Mouse (Mus musculus): ENCODE data around the gene Olfr247. TPM values are rescaled to one million over a fixed set of nuclear protein-coding genes. Genes with fewer than 3 reads are reported as not detected.
"Not testable (repeated sequence)": the region's sequence is repeated elsewhere in the genome, so short reads cannot be mapped to it uniquely, and the experiment has no call there.

Olfr247 gene
- polyA plus RNA-seq (2014; fragmentation: Nextera tagmentation; extraction: Ambion mirVana): not detected in 2 replicates

DNA sequence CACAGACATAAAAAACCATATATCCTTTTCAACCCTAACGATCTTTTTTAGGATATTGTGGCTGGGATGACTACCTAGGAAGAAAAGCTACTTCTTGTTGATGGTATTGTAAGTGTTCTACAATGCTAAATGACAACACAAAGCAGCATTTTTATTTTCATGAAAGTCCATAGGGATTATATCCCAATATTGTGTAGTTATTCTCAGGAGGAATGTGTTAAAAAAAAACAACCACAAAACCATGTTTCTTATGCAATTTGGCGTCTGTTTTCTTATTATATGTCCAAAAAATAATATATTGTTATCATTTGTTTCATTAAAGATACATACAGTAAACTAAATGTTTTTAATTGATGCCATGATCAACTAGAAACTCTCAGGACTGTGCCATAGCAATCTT, at the start of gene Olfr247:
TSS of gene Olfr247 (minus strand) at position 101 of the 400 bp plus-strand sequence.
- H3K4me2 ChIP-seq (replicated peaks); DNase-seq (ENCODE audit: low spot score); H3K9me3 ChIP-seq (ENCODE audit: control insufficient read depth, low read length); H3K36me3 ChIP-seq (replicated peaks; ENCODE audit: control insufficient read depth, insufficient read depth); ATAC-seq (ENCODE audit: low FRiP score); H3K9ac ChIP-seq; H3K4me1 ChIP-seq (replicated peaks; ENCODE audit: control insufficient read depth, insufficient read depth, low read length); H3K4me3 ChIP-seq (replicated peaks; ENCODE audit: low read length); H3K27ac ChIP-seq; H3K27me3 ChIP-seq (ENCODE audit: control insufficient read depth, insufficient read depth, low read length): not testable (repeated sequence)
- no CpG with 5 or more reads among the region's 2 CpGs for WGBS

DNA sequence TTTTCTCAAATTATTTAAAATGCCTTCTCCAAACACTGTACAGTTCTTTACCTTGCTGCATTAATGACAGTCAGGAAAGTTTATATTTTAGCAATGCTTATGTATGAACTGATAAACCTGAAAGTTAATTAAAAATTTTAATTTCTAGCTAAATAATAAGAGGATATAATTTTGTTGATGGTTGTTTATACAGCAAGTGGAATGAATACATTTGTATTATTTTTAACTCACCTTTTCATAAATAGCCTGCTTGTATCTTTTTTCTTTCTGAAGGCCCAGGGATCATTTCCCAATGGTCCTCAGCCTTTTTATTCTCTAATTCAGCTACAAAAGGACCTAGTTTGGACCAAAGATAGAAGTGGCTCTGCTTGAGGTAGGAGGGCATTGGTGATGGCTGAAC, 36.4 kb upstream of the Olfr247 start, which contains the start of gene Olfr820:
TSS of gene Olfr820 (plus strand) at position 301 of the 400 bp plus-strand sequence.
- no peak for ATAC-seq (ENCODE audit: low FRiP score)
- H3K4me1 ChIP-seq (replicated peaks; ENCODE audit: control insufficient read depth, insufficient read depth, low read length): no peaks in the 10 kb centered on the region
- no peak within 1 kb of the TSS for H3K4me2 ChIP-seq (replicated peaks)
- no peak within 1 kb of the TSS for H3K27ac ChIP-seq
- H3K9me3 ChIP-seq (ENCODE audit: control insufficient read depth, low read length): no peaks in the 10 kb centered on the region
- no peaks in the 10 kb centered on the region for H3K36me3 ChIP-seq (replicated peaks; ENCODE audit: control insufficient read depth, insufficient read depth)
- H3K4me3 ChIP-seq (replicated peaks; ENCODE audit: low read length): no peak within 1 kb of the TSS
- DNase-seq (ENCODE audit: low spot score): no peak
- no peak within 1 kb of the TSS for H3K9ac ChIP-seq
- no peaks in the 10 kb centered on the region for H3K27me3 ChIP-seq (ENCODE audit: control insufficient read depth, insufficient read depth, low read length)

DNA sequence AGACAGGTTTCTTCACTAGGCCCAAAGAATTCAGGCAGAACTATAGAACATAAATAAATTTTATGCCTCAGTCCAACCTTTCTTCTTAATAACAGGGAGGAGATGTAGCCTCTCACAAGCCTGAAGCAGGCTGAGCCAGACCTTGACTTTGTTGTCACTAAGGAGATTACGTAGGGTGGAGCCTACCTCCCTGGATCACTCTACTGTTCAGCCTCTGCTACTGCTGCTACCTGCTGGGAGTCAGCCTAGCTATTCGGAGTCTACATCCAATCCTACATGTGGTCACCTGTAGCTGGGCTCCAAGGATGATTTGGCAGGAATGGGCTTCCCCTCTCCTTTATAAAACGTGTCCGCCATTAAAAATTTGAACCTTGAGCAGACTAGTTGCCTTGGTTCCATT, 29.4 kb upstream of the Olfr247 start:
- not testable (repeated sequence) for H3K9me3 ChIP-seq (ENCODE audit: control insufficient read depth, low read length); H3K9ac ChIP-seq; H3K27ac ChIP-seq; H3K4me2 ChIP-seq (replicated peaks); H3K27me3 ChIP-seq (ENCODE audit: control insufficient read depth, insufficient read depth, low read length); H3K4me3 ChIP-seq (replicated peaks; ENCODE audit: low read length); DNase-seq (ENCODE audit: low spot score); H3K4me1 ChIP-seq (replicated peaks; ENCODE audit: control insufficient read depth, insufficient read depth, low read length); ATAC-seq (ENCODE audit: low FRiP score); H3K36me3 ChIP-seq (replicated peaks; ENCODE audit: control insufficient read depth, insufficient read depth)
- 85% methylated on average over 4 of the region's 4 CpGs for WGBS

DNA sequence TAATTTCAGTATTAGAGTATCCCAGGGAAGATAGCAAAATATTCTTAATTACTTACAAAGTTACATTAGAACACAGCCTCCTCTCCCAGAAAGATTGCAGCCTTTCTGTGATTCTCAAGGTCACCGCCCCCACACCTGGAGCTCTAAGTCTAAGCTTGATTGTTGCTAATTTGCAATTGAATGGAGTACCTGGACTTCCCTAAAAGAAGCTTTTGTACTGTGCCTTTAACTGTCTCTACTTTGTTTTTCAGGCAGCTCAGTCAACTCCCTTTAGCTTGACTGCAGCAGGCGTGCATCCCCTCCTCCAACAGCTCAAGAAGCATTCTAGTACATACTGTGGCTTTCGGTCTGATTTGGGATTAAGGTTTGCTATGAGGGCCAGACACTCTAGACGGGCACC, 28.2 kb upstream of the Olfr247 start:
- not testable (repeated sequence) for H3K4me2 ChIP-seq (replicated peaks); H3K9me3 ChIP-seq (ENCODE audit: control insufficient read depth, low read length); H3K9ac ChIP-seq; H3K27ac ChIP-seq; H3K4me3 ChIP-seq (replicated peaks; ENCODE audit: low read length); DNase-seq (ENCODE audit: low spot score); ATAC-seq (ENCODE audit: low FRiP score); H3K4me1 ChIP-seq (replicated peaks; ENCODE audit: control insufficient read depth, insufficient read depth, low read length); H3K36me3 ChIP-seq (replicated peaks; ENCODE audit: control insufficient read depth, insufficient read depth); H3K27me3 ChIP-seq (ENCODE audit: control insufficient read depth, insufficient read depth, low read length)
- 87% methylated on average over 4 of the region's 4 CpGs for WGBS

DNA sequence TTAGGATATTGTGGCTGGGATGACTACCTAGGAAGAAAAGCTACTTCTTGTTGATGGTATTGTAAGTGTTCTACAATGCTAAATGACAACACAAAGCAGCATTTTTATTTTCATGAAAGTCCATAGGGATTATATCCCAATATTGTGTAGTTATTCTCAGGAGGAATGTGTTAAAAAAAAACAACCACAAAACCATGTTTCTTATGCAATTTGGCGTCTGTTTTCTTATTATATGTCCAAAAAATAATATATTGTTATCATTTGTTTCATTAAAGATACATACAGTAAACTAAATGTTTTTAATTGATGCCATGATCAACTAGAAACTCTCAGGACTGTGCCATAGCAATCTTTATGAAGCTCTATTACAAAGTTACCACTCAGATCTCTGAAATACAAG, 9.0 kb upstream of the Olfr247 start, which contains the start of gene Gm10310:
TSS of gene Gm10310 (minus strand) at position 101 of the 400 bp plus-strand sequence.
- not testable (repeated sequence) for H3K27me3 ChIP-seq (ENCODE audit: control insufficient read depth, insufficient read depth, low read length); H3K4me1 ChIP-seq (replicated peaks; ENCODE audit: control insufficient read depth, insufficient read depth, low read length); H3K4me2 ChIP-seq (replicated peaks); ATAC-seq (ENCODE audit: low FRiP score); H3K36me3 ChIP-seq (replicated peaks; ENCODE audit: control insufficient read depth, insufficient read depth); H3K27ac ChIP-seq; H3K4me3 ChIP-seq (replicated peaks; ENCODE audit: low read length); H3K9ac ChIP-seq; DNase-seq (ENCODE audit: low spot score); H3K9me3 ChIP-seq (ENCODE audit: control insufficient read depth, low read length)
- no CpG with 5 or more reads among the region's 1 CpGs for WGBS

DNA sequence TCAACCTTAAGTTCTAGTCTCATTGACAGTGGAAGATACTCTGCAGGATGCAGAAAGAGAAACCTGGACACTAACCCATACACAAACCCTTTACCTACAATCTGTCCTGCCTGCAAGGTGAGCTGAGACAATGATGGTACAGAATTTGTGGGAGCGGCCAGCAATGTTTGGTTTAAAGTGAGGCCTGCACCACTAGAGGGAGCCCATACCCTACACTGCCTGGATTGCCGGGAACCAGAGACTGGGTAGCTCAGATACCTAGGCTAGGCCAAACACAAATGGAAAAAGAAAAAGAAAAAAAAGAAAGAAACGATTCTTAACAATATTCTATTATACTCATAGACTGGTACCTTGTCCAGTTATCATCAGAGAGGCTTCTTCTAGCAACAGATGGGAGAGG, 5.9 kb upstream of the Olfr247 start:
- not testable (repeated sequence) for H3K9me3 ChIP-seq (ENCODE audit: control insufficient read depth, low read length); H3K36me3 ChIP-seq (replicated peaks; ENCODE audit: control insufficient read depth, insufficient read depth); ATAC-seq (ENCODE audit: low FRiP score); H3K27ac ChIP-seq; H3K4me1 ChIP-seq (replicated peaks; ENCODE audit: control insufficient read depth, insufficient read depth, low read length); H3K27me3 ChIP-seq (ENCODE audit: control insufficient read depth, insufficient read depth, low read length); H3K4me2 ChIP-seq (replicated peaks); DNase-seq (ENCODE audit: low spot score); H3K9ac ChIP-seq; H3K4me3 ChIP-seq (replicated peaks; ENCODE audit: low read length)
- no CpG with 5 or more reads among the region's 3 CpGs for WGBS

DNA sequence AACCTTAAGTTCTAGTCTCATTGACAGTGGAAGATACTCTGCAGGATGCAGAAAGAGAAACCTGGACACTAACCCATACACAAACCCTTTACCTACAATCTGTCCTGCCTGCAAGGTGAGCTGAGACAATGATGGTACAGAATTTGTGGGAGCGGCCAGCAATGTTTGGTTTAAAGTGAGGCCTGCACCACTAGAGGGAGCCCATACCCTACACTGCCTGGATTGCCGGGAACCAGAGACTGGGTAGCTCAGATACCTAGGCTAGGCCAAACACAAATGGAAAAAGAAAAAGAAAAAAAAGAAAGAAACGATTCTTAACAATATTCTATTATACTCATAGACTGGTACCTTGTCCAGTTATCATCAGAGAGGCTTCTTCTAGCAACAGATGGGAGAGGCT, 2.9 kb downstream of the Olfr247 start:
- H3K27me3 ChIP-seq (ENCODE audit: control insufficient read depth, insufficient read depth, low read length); H3K4me1 ChIP-seq (replicated peaks; ENCODE audit: control insufficient read depth, insufficient read depth, low read length); H3K36me3 ChIP-seq (replicated peaks; ENCODE audit: control insufficient read depth, insufficient read depth); DNase-seq (ENCODE audit: low spot score); ATAC-seq (ENCODE audit: low FRiP score); H3K27ac ChIP-seq; H3K4me2 ChIP-seq (replicated peaks); H3K4me3 ChIP-seq (replicated peaks; ENCODE audit: low read length); H3K9me3 ChIP-seq (ENCODE audit: control insufficient read depth, low read length); H3K9ac ChIP-seq: not testable (repeated sequence)
- WGBS: no CpG with 5 or more reads among the region's 3 CpGs

DNA sequence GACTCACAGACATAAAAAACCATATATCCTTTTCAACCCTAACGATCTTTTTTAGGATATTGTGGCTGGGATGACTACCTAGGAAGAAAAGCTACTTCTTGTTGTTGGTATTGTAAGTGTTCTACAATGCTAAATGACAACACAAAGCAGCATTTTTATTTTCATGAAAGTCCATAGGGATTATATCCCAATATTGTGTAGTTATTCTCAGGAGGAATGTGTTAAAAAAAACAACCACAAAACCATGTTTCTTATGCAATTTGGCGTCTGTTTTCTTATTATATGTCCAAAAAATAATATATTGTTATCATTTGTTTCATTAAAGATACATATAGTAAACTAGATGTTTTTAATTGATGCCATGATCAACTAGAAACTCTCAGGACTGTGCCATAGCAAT, 8.8 kb downstream of the Olfr247 start, which contains the start of gene Olfr819:
TSS of gene Olfr819 (minus strand) at position 101 of the 400 bp plus-strand sequence.
- not testable (repeated sequence) for ATAC-seq (ENCODE audit: low FRiP score); H3K4me3 ChIP-seq (replicated peaks; ENCODE audit: low read length); H3K36me3 ChIP-seq (replicated peaks; ENCODE audit: control insufficient read depth, insufficient read depth); H3K9ac ChIP-seq; H3K27me3 ChIP-seq (ENCODE audit: control insufficient read depth, insufficient read depth, low read length); H3K4me2 ChIP-seq (replicated peaks); H3K4me1 ChIP-seq (replicated peaks; ENCODE audit: control insufficient read depth, insufficient read depth, low read length); DNase-seq (ENCODE audit: low spot score); H3K27ac ChIP-seq; H3K9me3 ChIP-seq (ENCODE audit: control insufficient read depth, low read length)
- 81% methylated on average over 2 of the region's 2 CpGs for WGBS

DNA sequence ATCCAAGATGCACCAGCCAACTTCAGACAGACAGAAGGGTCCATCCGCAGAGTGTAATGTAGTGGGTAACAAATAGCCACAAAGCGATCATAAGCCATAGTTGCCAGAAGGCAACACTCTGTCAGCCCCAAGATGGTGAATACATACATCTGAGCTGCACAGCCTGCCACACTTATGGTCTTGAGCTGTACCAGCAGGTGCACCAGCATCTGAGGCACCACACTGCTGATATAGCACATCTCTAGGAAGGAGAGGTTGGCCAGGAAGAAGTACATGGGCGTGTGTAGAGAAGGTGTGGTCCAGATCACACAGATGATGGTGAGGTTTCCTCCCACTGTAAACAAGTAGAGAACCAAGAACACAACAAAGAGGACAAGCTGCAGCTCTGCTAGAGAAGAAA, 9.7 kb downstream of the Olfr247 start:
- not testable (repeated sequence) for H3K27ac ChIP-seq; H3K27me3 ChIP-seq (ENCODE audit: control insufficient read depth, insufficient read depth, low read length); H3K9ac ChIP-seq; H3K4me2 ChIP-seq (replicated peaks); H3K4me3 ChIP-seq (replicated peaks; ENCODE audit: low read length); H3K36me3 ChIP-seq (replicated peaks; ENCODE audit: control insufficient read depth, insufficient read depth); H3K4me1 ChIP-seq (replicated peaks; ENCODE audit: control insufficient read depth, insufficient read depth, low read length); ATAC-seq (ENCODE audit: low FRiP score); H3K9me3 ChIP-seq (ENCODE audit: control insufficient read depth, low read length); DNase-seq (ENCODE audit: low spot score)
- 96% methylated on average over 2 of the region's 3 CpGs for WGBS

DNA sequence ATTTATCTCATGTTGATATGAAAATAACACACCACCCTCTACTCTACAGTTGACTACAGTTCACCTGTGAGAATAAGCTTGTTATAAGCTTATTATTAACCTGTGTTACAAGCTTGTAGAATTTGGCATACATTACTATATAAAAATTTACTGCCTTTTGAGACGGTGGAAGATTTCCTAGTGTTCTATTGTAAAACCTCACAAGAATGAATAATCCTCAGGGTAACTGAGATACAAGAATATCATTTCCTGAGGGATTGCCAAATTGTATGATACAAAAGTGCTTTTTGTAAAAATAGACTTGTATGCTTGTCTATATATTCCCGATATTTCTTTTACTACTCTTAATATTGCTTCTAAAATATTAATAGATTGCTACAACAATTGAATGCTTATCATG, 26.9 kb downstream of the Olfr247 start, which contains the start of gene Olfr818:
TSS of gene Olfr818 (minus strand) at position 101 of the 400 bp plus-strand sequence.
- H3K9ac ChIP-seq: no peak within 1 kb of the TSS
- no peak within 1 kb of the TSS for H3K4me2 ChIP-seq (replicated peaks)
- no peaks in the 10 kb centered on the region for H3K36me3 ChIP-seq (replicated peaks; ENCODE audit: control insufficient read depth, insufficient read depth)
- 93% methylated on average over 2 of the region's 2 CpGs for WGBS
- H3K4me1 ChIP-seq (replicated peaks; ENCODE audit: control insufficient read depth, insufficient read depth, low read length): no peaks in the 10 kb centered on the region
- H3K27me3 ChIP-seq (ENCODE audit: control insufficient read depth, insufficient read depth, low read length): no peaks in the 10 kb centered on the region
- no peaks in the 10 kb centered on the region for H3K9me3 ChIP-seq (ENCODE audit: control insufficient read depth, low read length)
- ATAC-seq (ENCODE audit: low FRiP score): no peak
- no peak within 1 kb of the TSS for H3K4me3 ChIP-seq (replicated peaks; ENCODE audit: low read length)
- H3K27ac ChIP-seq: no peak within 1 kb of the TSS
- DNase-seq (ENCODE audit: low spot score): no peak
